Mouse (Mus musculus) olfactory bulb, adult 2 months (tissue): Measurements from ENCODE around the gene Cers4. TPM values are rescaled to one million over a fixed set of nuclear protein-coding genes. Genes with fewer than 3 reads are reported as not detected.

Experiments used
- H3K27ac ChIP-seq: fragments of 200-500 bp; 2 replicates; pipeline ENCODE4 v1.5.1; 2012; ENCODE audit warnings: low read depth, low read length; ENCODE audit not compliant: insufficient read depth
- H3K4me1 ChIP-seq: fragments of 200-500 bp; 2 replicates; pipeline ENCODE4 v1.6.1; 2012; ENCODE audit warnings: low read length; ENCODE audit not compliant: control insufficient read depth, insufficient read depth
- H3K4me3 ChIP-seq: fragments of 200-500 bp; 2 replicates; pipeline ENCODE4 v1.5.1; 2012; ENCODE audit warnings: mild to moderate bottlenecking, low read depth, low read length, moderate library complexity; ENCODE audit not compliant: insufficient read depth
- CTCF ChIP-seq: fragments of 200-500 bp; IDR thresholded peaks from 2 replicates; pipeline ENCODE4 v1.5.1; 2012; ENCODE audit warnings: low read depth, mild to moderate bottlenecking, low read length, moderate library complexity; ENCODE audit not compliant: insufficient read depth
- POLR2A ChIP-seq: fragments of 200-500 bp; IDR thresholded peaks from 2 replicates; pipeline ENCODE4 v1.6.1; 2012; ENCODE audit warnings: mild to moderate bottlenecking, low read depth, low read length, moderate library complexity; ENCODE audit not compliant: insufficient read depth
- WGBS: fragments of 180-500 bp; shearing (Covaris S2); methylation state at CpG from one replicate; pipeline ENCODE4 v1.1.7; 2018; 5-methylcytosine and 5-hydroxymethylcytosine counted together
- polyA plus RNA-seq: library from polyadenylated mRNA; stranded (reverse); fragments of >200 nt; gene quantifications from 2 replicates; pipeline ENCODE4 v1.2.4, GENCODE M21; 2012; ENCODE audit warnings: low replicate concordance; ENCODE audit not compliant: missing spikeins, insufficient read depth, insufficient read length

Cers4 gene
- not detected in 2 replicates for polyA plus RNA-seq

DNA sequence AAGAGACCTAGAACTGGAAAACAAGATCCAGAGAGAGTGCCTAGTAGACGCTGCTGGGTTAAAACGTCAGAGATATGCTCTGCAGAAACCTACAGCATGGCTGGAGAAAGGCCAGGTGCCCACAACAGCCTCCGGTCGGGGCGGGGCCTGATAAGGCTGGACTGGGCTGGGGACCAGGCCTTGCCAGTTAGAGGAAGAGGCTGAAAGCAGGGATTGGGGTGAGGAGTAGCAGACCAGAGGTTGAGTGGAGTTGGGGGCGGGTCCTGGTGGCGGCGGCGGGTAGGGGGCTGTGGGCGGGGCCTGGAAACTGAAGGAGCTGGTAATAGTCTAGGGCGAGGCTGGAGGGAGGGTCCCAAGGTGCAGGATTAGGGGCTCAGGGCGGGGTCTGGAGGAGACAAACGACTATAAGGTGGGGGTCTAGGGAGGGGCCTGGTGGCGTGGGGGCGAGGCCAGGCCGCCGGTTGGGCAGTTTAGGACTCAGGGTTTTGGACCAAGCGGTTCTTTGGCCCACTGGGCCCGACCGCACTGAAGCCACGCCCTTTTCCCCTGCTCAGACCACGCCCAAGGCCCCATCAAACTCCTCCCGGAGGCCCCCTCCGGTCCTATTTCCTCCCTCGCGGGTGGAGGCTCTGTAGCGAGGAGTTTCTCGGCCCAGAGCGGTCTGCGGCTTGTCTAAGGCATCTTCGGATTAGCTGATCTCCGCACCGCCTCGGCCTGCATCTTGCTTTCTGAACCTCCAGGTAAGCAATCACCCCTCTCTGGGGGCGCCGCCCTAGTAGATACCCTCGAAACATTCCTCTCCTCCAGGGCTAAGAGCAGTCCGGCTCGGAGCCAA is at the start of gene Cers4:
Gene Cers4, plus strand, starts transcription at position 176 of the 835 bp plus-strand sequence.
- peaks cover 21% of the 10 kb centered on the region for H3K4me1 ChIP-seq
- TF ChIP-seq CTCF = no peak
- TF ChIP-seq POLR2A = 0 out of 2 replicates have a peak, but pooled peaks have one; percentile 25
- H3K4me3 ChIP-seq = peak within 1 kb of the TSS; percentile 69
- 2% methylated on average over 36 of the region's 39 CpGs for WGBS
- peak within 1 kb of the TSS; percentile 1; the same call in 1 of the 2 replicates for H3K27ac ChIP-seq

DNA sequence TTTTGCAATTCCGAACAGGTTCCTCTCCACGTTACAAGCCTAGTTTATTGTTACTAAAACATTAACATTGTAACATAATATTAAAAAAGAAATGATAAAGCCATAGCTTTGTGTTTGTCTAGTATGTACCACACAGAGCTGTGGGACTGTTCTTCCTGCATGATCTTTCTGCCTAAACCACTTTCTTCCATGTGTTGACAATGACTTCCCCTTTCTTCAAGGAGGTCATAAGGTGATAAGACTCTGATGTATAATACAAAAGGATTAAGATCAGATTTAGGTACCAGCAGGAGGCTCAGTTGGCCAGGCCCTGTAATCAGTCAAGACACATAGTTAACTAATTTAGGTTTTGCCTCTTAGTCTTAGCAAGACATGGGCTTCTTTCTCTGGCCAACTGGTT is 34.7 kb upstream of the Cers4 start:
- H3K4me1 ChIP-seq = no peaks in the 10 kb centered on the region
- no peak for TF ChIP-seq CTCF
- TF ChIP-seq POLR2A = no peak
- no peak overlapping the region for H3K4me3 ChIP-seq
- no peak overlapping the region for H3K27ac ChIP-seq
- WGBS = 90% methylated on average over 2 of the region's 2 CpGs

DNA sequence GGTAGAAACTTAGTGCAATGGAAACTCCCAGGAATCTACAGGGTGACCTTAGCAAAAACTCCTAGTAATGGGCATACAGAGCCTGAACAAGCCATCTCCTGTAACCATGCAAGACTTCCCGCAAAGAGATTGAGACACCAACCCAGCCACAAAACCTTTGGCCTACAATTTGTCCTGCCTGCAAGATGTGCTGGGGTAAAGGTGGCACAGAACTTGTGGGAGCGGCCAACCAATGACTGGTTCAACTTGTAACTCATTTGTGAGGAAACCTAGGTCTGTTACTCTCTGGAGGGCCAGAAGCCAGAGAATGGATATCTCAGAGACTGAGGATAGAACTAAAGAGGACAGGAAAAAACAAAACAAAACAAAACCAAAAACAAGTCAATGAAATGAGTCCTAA is 29.8 kb upstream of the Cers4 start:
- Histone ChIP-seq H3K27ac (no peak overlapping the region), H3K4me1 (no peaks in the 10 kb centered on the region), H3K4me3 (no peak overlapping the region)
- WGBS = 93% methylated on average over 2 of the region's 2 CpGs
- no peak for TF ChIP-seq POLR2A
- no peak for TF ChIP-seq CTCF

- WGBS = 79% methylated on average over 7 of the region's 7 CpGs
- no peak overlapping the region for H3K4me3 ChIP-seq
- no peak overlapping the region for H3K27ac ChIP-seq
- H3K4me1 ChIP-seq = no peaks in the 10 kb centered on the region
- no peak for TF ChIP-seq POLR2A
- no peak for TF ChIP-seq CTCF
Observed at GRCm38 (mm10) chr8:4474419-4475187, 18.2 kb upstream of the Cers4 start.

- WGBS = 78% methylated on average over 4 of the region's 4 CpGs
- H3K4me3 ChIP-seq = no peak overlapping the region
- TF ChIP-seq CTCF = no peak
- TF ChIP-seq POLR2A = no peak
- no peaks in the 10 kb centered on the region for H3K4me1 ChIP-seq
- H3K27ac ChIP-seq = no peak overlapping the region
Observed at GRCm38 (mm10) chr8:4481154-4481553, 11.7 kb upstream of the Cers4 start.

- WGBS = 78% methylated on average over 4 of the region's 4 CpGs
- Histone ChIP-seq H3K4me3 (no peak overlapping the region), H3K27ac (no peak overlapping the region), H3K4me1 (no peaks in the 10 kb centered on the region)
- TF ChIP-seq CTCF = no peak
- no peak for TF ChIP-seq POLR2A
Observed at GRCm38 (mm10) chr8:4481586-4481985, 11.2 kb upstream of the Cers4 start.

GRCm38 (mm10) chr8:4482501-4482900 is 10.3 kb upstream of the Cers4 start:
- H3K4me1 ChIP-seq = no peaks in the 10 kb centered on the region
- 68% methylated on average over 4 of the region's 4 CpGs for WGBS
- H3K27ac ChIP-seq = no peak overlapping the region
- no peak overlapping the region for H3K4me3 ChIP-seq
- TF ChIP-seq CTCF (no peak), POLR2A (no peak)

- WGBS = 71% methylated on average over 6 of the region's 6 CpGs
- Histone ChIP-seq H3K4me1 (no peaks in the 10 kb centered on the region), H3K4me3 (no peak overlapping the region), H3K27ac (no peak overlapping the region)
- TF ChIP-seq CTCF (no peak), POLR2A (no peak)
Observed at GRCm38 (mm10) chr8:4483330-4483729, 9.5 kb upstream of the Cers4 start.

- peak overlapping the region; percentile 1; the same call in 1 of the 2 replicates for H3K27ac ChIP-seq
- TF ChIP-seq CTCF (no peak), POLR2A (no peak)
- WGBS = 11% methylated on average over 21 of the region's 21 CpGs
Observed at GRCm38 (mm10) chr8:4493686-4494440, 1.0 kb downstream of the Cers4 start.

More at GRCm38 (mm10) chr8:4493686-4494440, 1.0 kb downstream of the Cers4 start:
- Histone ChIP-seq H3K4me3 (peak overlapping the region; percentile 69), H3K4me1 (peaks cover 21% of the 10 kb centered on the region)
